Mouse (Mus musculus): ENCODE data around the gene Esrrg. TPM values are rescaled to one million over a fixed set of nuclear protein-coding genes. Genes with fewer than 3 reads are reported as not detected.
A peak's percentile ranks its signal among the peaks of the same experiment; 100 is the strongest.

The Esrrg gene
- total RNA-seq, 2 experiments from 2014 or later: 15.7 to 19.6 TPM

DNA sequence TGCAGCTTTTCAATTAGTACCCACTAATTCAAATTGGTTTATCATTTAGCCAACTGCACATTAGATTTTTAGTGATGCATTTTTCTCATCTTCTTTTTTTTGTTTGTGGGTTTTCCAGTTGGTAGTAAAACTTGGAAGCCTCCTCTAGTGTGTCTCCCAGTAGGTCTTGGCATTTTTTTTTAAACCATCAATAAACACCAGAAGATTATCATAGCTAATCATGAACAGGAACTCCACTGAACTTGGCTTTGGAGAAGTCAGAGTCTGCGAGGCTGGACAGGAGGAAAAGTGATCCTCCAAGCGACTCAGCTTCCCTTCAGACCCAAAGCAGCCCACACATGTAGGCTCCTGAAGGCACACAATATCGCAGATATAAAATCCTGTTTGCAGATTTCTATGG is 155.2 kb downstream of the Esrrg start:
- no peak for DNase-seq
- intact Hi-C loops (cut with DNase I): no loop called here

DNA sequence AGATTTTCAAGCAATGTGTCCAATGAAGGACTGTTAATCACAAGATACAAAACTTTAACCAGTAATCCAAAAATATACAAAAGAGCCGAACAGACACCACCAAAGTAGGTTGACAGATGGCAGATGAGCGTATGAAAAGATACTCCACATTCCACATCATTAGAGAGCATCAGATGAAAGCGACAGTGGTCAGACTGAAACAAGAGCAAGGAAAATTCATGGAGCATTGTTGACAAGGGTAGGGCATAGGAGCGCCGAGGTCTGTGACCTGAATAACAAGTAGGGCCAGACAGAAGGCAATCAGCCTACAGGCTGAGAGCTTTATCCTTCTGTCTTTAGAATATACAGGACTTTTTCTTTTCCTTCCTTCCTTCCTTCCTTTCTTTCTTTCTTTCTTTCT is 157.0 kb downstream of the Esrrg start:
- no peak for DNase-seq
- intact Hi-C loops (cut with DNase I): no loop called here

DNA sequence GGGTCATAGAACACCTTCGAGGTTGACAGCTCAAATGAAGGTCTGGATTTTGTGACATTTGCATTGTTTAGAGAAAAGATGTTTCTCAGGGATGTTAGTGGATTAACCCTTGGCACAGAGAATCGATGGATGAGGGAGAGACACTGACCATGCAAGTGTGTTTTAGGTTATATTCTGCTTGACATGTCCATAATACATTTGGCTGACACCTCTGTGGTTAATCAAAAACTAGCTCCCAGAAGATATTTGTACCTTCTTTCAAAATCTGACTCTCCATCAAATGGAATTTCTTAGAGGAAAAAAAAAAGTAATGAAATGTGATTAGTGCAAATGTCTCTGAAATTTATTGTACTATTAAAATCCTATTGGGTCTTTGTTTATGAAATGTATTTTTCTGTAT is 158.8 kb downstream of the Esrrg start:
- intact Hi-C loops (cut with DNase I): no loop called here
- DNase-seq: no peak

DNA sequence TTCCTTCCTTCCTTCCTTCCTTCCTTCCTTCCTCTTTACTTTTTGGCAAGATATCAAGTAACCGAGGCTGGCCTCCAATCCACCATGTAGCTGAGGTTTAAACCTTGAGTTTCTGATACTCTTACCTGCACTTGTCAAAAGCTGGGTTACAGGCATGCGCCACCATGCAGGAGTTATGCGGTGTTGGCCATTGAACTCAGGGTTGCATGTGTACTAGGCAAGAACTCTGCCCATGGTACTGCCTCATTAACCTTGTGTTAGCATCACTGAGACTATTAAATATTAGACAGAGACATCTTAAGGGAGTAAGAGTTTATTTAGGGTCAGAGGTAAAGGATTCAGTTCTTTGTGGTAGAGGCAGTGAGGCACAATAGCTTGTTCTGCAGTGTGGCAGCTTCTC is 161.6 kb downstream of the Esrrg start:
- intact Hi-C loops (cut with DNase I): no loop called here
- DNase-seq: no peak

DNA sequence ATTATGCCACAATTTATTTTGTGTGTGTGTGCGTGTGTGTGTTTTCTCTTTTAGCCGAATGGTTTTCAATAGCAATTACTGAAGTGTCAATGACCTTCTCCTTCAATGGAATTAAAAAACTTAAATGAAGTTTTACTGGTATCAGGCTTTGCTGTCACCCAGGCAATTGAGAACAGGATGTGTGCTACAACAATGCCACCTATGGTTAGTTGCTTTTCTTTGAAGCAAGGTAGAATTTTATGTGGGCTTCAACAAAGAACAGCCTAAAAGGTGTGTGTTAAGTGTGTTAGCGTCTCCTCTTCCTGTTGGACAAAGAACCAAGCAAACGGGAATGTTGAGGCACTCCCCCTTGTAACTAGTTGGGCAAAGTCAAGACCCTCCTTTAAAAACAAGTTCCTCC is 162.5 kb downstream of the Esrrg start:
- intact Hi-C loops (cut with DNase I): no loop called here
- DNase-seq: no peak

DNA sequence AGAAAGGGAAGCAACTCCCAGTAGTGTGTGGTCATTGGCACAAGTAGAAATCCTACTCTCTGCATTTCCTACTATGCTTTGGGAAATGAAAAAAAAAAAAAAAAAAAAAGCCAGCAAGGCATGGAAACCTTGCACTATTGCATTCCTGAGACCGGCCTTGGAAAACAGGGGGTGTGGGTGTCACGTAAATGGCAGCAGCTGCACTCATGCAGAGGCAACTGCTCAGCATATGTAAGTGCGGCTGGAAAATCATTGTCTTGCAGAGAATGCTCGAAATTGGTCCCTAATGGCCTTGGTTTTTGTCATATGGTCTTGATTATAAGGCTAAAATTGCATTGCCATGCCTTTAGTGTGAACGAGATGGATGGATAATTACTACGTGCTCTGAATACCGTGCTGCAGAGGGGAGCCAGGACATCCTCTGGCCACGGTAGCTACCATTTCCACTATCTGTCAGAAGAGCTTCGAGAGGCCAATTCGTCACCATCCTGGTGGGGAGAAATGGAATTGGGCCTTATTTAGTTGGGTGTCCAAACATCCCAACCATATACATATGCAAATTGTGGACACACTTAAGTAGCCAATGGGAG is 171.1 kb downstream of the Esrrg start:
- DNase-seq: no peak
- intact Hi-C loops (cut with DNase I): no loop called here

DNA sequence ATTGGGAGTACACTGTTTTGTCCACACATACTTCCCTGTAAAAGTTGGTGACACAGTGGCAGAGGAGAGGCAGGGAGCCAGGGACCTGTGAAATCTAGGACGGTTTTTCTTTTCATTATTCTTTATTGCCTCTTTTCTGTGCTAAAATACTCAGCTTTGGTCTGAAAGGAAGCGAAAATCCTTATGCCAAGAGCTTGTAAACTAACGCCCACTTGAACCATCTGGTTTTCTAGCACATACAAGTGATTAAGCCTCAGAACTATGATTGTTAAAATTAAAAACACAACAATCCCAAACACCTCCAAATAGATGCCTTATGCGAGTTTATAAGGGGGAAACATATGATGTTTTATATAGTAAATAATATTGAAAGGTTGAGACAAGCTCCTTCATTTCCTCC is 176.6 kb downstream of the Esrrg start:
- DNase-seq: no peak

DNA sequence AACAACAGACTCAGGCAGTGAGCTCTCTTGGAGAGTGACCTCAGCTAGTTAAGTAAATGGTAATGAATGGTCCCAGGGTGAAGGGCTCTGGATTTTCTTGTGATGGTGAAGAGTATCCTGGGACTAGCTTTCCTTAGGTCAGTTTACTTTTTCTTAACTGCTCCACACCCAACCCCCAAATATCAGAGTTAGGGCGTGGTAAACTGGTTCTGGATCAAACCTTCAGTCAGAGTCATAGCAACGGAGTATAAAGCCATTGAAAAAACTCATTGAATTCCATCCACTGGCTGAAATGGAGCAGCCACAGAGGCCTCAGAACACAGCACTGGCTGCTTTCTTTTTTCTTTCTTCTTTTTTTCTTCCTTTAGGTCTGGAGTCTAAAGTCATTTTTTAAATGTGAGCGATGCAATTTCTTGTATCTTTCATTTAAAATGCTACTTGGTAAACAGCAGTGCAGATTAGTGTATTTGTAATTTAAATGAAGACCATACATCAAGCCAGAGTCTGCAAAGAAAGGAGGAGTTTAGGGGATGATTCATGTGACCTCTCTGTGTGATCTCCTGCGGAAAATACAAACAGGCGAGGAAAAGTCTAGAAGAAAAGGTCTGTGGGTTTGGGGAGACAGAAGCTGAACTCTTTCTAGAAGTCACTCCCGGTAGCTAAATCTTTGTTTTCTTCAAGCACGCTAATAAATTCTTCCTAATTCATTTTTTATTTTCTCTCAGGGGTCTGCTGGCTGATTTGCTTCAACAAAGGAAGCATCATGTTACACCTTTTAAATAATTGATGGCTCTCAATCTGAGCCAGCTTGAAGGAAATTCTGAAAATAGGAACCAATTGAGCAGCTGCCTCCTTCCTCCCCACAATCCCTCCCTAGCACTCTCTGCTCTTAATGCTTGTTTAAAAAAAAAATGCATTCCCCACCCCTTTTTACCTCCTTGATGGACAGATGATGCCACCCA is 178.7 kb downstream of the Esrrg start:
- no peak for DNase-seq
- intact Hi-C loops (cut with DNase I): no loop called here

More for the DNA sequence above, 176.6 kb downstream of the Esrrg start:
- intact Hi-C loops (cut with DNase I): no loop called here

DNA sequence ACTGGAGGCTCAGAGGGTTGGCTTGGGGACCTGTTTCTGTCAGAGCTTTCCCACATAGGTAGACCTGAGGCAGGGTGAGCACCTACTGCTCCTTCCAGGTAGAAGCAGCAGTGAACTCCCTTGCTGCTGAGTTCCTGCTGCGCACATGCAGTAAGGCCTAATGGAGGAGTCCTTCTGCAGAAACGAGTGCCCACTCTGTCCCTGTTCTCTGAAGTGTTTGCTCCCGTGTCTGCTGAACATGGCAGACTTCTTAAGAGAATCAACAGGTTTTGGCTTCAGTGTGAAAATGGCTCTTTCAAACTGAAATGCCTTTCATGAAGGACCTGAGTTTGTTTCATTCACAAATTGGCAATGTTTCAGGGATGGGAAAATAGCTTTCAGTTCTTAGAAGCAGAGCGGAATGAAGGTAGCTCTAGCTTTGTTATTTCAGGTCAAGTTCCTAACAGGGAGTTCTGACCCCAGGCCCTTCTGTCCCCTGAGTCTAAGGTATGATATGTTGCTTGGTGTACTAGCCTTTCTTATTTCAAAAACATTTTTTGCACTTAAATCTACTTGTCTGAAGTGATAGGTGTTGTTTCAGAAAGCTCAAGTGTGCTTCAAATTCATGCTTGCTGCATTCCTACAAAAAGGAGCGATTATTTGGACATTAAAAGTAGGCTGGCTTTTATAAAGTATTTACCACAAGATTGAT is 185.8 kb downstream of the Esrrg start:
- intact Hi-C loops (cut with DNase I): no loop called here
- no peak for DNase-seq

DNA sequence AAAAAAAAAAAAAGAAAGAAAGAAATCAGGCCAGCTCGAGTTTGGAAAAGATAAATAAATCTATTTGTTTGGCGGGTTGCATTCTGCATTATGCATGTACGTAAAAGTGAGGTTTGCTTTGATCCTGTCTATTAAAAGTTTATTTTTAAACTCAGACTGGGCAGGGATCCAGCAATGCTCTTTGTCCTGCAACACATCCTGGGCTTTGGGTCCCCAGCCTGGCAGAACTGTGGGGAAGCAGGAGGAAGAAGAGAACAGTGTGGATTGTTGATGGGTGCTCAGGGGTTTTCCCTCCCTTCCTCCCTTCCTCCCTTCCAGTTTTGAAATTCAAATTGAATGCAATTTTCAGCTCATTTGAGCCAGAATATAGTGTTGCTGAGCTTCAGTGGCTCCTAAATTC is 187.0 kb downstream of the Esrrg start:
- intact Hi-C loops (cut with DNase I): no loop called here
- DNase-seq: no peak

DNA sequence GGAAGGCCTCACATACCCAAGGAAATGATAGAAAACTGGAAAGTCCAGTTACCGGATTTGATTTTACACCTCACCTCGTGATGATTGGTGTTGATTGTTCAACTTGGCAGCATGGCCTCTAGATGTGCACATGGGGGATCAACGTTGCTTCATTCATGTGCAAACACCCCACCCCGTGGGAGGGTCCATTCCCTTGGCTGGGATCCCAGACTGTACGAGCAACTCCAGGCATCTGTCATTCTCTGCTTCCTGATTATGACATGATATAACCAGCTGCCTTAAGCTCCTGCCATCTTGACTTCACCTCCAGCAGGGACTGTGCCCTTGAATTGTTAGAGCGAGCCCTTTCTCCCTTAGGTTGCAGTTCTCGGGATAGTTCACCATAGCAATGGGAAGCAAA is 190.7 kb downstream of the Esrrg start:
- intact Hi-C loops (cut with DNase I): no loop called here
- DNase-seq: peak; percentile 66

DNA sequence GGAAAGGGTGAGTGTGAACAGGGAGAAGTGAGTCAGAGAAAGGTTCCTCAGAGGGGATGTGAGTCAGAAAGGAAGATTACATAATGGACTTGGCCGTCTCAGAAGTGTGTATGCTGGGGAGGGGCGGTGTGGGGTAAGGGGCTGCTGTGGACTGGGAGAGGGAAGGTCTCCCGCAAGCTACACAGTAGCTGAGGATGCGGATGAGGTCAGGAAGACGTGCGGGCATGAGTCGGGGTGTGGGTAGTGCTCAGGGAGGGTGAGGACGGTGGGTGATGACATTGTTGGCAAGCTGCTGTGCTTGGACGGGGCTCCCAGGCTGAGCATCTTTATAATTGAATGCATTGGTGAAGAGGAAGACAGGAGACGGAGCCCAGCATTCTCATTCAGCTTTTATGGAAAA is 192.2 kb downstream of the Esrrg start:
- DNase-seq: no peak
- intact Hi-C loops (cut with DNase I): no loop called here

DNA sequence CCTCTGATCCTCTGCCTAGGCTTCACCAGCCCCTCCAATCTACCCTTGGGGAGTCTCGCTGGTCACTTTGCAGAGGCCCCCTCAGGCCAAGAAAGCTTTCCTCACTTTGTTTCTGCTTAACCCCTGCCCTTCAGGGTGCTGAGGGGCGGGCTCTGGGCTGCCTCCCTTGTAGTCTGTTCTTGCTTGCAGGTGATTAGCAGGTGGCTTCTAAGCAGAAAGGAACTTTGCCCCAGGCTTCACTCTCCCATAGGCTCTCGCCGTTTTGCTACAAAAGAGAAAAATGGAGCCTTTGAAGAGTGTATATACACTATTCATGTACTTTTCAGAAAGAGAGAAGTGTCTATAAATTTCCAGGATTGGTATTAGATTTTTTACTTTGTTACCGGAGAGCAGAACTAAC is 195.0 kb downstream of the Esrrg start:
- DNase-seq: no peak
- intact Hi-C loops (cut with DNase I): no loop called here

DNA sequence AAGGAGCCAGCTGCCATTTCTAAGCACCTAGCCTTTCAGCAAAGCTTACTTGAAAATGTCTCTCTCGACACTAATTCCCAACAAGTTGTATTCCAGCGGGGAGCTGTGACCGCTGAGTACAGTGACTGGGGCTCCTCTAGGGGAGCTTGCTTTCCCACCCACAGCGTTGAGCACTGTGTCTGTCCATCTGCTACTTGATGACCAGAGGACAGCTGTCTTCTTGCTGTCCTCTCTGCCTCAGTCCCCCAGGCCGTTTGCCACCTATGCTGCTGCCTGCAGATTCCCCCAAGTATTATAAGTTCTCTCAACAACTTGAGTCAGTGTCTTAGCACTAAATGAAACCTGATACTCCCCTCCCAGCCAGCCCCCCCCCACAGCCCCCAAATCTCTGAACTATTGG is 195.4 kb downstream of the Esrrg start:
- intact Hi-C loops (cut with DNase I): no loop called here

DNA sequence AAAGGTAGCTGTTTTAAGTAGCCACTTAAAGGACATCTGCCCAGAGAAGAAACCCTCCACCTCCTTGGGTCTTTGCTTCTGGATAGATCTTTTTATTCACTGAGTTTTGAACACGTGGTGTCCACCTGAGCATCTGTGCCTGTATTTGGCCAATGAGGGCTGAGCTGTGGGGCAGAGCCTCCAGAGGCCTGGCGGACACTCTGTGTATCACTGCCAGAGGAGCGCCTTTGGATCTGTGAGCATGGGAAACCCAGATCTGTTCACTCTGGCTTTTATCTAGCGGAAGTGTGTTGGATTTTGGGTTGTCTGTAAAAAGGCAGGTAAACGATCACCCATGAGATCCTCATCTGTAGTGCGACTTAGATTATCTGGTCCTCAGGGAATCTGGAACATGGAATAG is 196.4 kb downstream of the Esrrg start:
- DNase-seq: no peak
- intact Hi-C loops (cut with DNase I): no loop called here

More for the DNA sequence above, 195.4 kb downstream of the Esrrg start:
- no peak for DNase-seq

DNA sequence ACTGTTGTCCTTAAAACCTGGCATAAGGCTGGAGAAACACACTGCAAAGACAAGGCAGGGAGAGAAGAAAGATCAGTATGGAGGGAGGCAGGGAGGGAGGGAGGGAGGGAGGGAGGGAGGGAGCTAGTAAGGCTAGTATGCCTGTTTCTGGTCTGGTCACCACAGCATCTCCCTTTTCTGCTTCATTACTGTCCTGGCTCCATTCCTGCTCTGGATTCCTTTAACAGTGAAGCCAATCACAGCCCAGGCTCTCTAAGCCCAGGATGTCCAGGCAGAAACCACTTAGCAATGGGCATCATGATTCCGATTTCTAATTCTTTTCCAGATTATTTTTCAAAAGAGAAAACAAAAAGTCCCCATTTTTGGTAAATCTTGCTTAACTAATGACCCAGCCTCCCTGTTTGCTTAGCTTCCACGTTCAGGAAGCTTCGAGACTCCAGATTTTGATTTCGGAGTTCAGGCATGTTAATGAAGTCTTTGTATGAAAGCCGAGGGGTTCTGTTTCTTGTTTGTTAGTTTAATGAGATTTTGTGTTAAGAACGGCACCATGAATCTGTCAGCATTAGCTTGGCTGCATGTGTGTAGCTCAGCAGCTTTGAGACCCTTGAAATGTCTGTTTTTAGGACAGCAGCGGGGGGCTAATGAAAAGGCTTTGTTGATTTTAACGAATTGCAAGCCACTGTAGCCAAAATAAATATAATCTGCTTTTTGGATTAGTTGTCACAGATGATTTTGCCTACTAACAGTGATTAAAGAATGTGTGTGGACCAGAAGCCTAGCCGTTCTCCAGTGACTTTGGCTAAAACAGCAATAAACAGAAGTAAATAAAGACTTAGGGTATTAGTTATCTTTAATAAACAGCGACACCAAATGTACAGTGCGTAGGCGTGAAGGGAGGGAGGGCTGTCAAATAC is 199.1 kb downstream of the Esrrg start:
- DNase-seq: peak; percentile 29
- intact Hi-C loops (cut with DNase I): no loop called here

DNA sequence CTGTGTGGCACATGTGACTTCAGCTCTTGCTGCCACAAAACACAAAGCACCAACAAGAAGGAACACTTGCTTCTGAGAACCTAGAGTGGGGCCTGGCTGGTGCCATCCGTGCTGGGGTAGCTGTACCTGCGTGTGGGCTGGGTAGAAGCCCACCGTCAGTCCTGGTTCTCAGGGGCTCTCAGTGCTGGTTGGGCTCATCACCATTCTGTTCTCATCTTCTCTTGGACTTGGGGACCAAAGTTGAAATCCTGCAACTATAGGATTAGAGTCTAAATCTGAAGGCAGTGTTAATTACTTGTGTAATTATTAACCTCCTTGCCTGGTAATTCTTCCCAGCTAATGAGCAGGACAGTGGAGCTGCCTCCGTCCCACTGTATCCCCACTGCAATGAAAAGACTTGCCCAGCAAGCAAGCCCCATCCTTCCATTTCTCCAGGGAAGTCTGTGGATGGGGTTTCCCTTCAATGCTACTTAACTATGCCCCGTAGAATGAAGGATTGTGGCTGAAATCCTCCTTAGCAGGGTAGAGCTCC is 199.9 kb downstream of the Esrrg start:
- no peak for DNase-seq
- intact Hi-C loops (cut with DNase I): no loop called here

DNA sequence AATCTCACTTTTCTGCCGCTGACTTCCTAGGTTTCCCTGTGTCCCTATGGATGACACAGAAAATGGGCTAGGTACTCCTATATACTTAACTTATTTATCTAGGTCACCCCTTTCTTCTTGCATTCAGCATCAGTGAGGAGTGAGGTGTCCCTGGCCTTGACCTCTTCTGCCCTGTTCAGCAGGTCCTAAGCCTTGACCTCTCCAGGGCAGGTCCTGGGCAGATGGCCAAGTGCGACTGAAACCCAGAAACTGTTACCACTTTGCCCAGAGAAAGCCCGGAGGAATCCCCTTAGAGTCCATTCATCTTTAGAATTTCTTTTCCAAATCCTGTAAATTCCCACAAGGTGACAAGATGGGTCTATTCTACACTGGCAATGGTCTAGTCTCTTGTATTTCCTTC is 201.0 kb downstream of the Esrrg start:
- intact Hi-C loops (cut with DNase I): no loop called here
- no peak for DNase-seq

DNA sequence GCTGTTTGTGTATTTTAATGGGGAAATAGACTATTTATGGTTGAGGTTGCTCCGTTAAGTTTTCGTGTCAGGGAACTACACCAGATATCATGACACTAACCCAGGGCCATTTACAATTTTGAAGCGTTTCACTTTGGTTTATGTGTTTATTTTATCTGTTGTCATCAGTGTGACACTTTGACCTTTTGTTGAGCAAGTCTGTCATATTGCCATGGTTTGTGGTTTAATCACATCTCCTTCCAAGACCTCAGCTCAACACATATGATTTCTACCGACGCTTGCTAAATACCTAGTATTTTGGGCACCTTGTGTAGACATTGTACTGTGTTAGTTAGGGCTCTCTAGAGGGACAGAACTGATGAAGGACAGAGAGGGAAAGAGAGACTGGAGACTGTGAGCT is 210.8 kb downstream of the Esrrg start:
- DNase-seq: no peak
- intact Hi-C loops (cut with DNase I): no loop called here

DNA sequence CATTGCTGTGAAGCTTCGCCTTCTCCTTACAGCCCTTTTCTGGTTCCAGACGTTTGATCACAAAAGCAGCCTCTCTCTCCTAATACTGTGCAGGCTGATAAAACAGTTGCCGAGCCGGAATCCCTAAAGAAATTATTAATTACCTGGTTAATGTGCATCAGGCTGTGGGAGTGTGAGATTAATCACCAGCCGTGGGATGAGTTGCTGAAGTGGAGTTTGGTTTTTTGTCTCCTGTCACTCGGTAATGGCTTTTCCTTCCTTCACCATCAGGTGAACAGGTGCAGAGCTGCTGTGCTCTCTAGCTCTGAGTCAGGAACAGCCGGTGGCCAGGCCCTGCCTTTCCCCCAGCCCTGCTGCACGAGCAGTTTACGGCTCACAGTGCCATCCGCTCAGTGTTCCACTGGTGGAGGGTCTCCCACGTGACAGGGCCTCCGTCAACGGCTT is 212.8 kb downstream of the Esrrg start:
- DNase-seq: no peak
- intact Hi-C loops (cut with DNase I): no loop called here
